Mouse (Mus musculus): ENCODE results near the gene Phkg2. TPM values are rescaled to one million over a fixed set of nuclear protein-coding genes. Genes with fewer than 3 reads are reported as not detected.

Phkg2 gene
- polyA plus RNA-seq, 1 experiment from 2014 or later, result 36.9 TPM

- H3K27me3 ChIP-seq (ENCODE audit: control insufficient read depth, insufficient read depth, low read depth, low read length), result no peaks in the 10 kb centered on the region
- H3K4me1 ChIP-seq (replicated peaks; ENCODE audit: control insufficient read depth, insufficient read depth, low read length), result peaks cover 9% of the 10 kb centered on the region
- no peak overlapping the region for H3K9ac ChIP-seq (ENCODE audit: low read length)
- peaks cover 60% of the 10 kb centered on the region for H3K36me3 ChIP-seq (ENCODE audit: control insufficient read depth, insufficient read depth, low read length)
- no peak overlapping the region for H3K27ac ChIP-seq (ENCODE audit: low read length)
- WGBS, result 85% methylated on average over 14 of the region's 14 CpGs
- H3K4me2 ChIP-seq (ENCODE audit: low read depth, low read length), result no peak overlapping the region
- no peak for ATAC-seq (ENCODE audit: low read depth)
- no peaks in the 10 kb centered on the region for H3K9me3 ChIP-seq (ENCODE audit: control insufficient read depth, low read length)
- H3K4me3 ChIP-seq (ENCODE audit: low read length), result no peak overlapping the region
Measured at GRCm38 (mm10) chr7:127592575-127592974, 19.4 kb downstream of the Phkg2 start.

- H3K9ac ChIP-seq (ENCODE audit: low read length), result no peak overlapping the region
- WGBS, result 94% methylated on average over 17 of the region's 17 CpGs
- H3K4me3 ChIP-seq (ENCODE audit: low read length), result no peak overlapping the region
- ATAC-seq (ENCODE audit: low read depth), result no peak
- H3K9me3 ChIP-seq (ENCODE audit: control insufficient read depth, low read length), result no peaks in the 10 kb centered on the region
- H3K36me3 ChIP-seq (ENCODE audit: control insufficient read depth, insufficient read depth, low read length), result peaks cover 68% of the 10 kb centered on the region
- H3K27me3 ChIP-seq (ENCODE audit: control insufficient read depth, insufficient read depth, low read depth, low read length), result no peaks in the 10 kb centered on the region
- H3K4me1 ChIP-seq (replicated peaks; ENCODE audit: control insufficient read depth, insufficient read depth, low read length), result no peaks in the 10 kb centered on the region
- H3K4me2 ChIP-seq (ENCODE audit: low read depth, low read length), result no peak overlapping the region
- no peak overlapping the region for H3K27ac ChIP-seq (ENCODE audit: low read length)
Measured at GRCm38 (mm10) chr7:127596747-127597146, 23.6 kb downstream of the Phkg2 start.

GRCm38 (mm10) chr7:127600612-127601011 is 27.5 kb downstream of the Phkg2 start:
- no peak overlapping the region for H3K4me3 ChIP-seq (ENCODE audit: low read length)
- H3K4me1 ChIP-seq (replicated peaks; ENCODE audit: control insufficient read depth, insufficient read depth, low read length), result no peaks in the 10 kb centered on the region
- peaks cover 44% of the 10 kb centered on the region for H3K36me3 ChIP-seq (ENCODE audit: control insufficient read depth, insufficient read depth, low read length)
- H3K9ac ChIP-seq (ENCODE audit: low read length), result no peak overlapping the region
- no peaks in the 10 kb centered on the region for H3K27me3 ChIP-seq (ENCODE audit: control insufficient read depth, insufficient read depth, low read depth, low read length)
- no peak for ATAC-seq (ENCODE audit: low read depth)
- no peak overlapping the region for H3K27ac ChIP-seq (ENCODE audit: low read length)
- no peak overlapping the region for H3K4me2 ChIP-seq (ENCODE audit: low read depth, low read length)
- 88% methylated on average over 7 of the region's 7 CpGs for WGBS
- no peaks in the 10 kb centered on the region for H3K9me3 ChIP-seq (ENCODE audit: control insufficient read depth, low read length)

- no peak overlapping the region for H3K27ac ChIP-seq (ENCODE audit: low read length)
- no peak overlapping the region for H3K4me3 ChIP-seq (ENCODE audit: low read length)
- no peak for ATAC-seq (ENCODE audit: low read depth)
- peaks cover 33% of the 10 kb centered on the region for H3K36me3 ChIP-seq (ENCODE audit: control insufficient read depth, insufficient read depth, low read length)
- 82% methylated on average over 4 of the region's 4 CpGs for WGBS
- no peak overlapping the region for H3K9ac ChIP-seq (ENCODE audit: low read length)
- no peaks in the 10 kb centered on the region for H3K27me3 ChIP-seq (ENCODE audit: control insufficient read depth, insufficient read depth, low read depth, low read length)
- H3K9me3 ChIP-seq (ENCODE audit: control insufficient read depth, low read length), result no peaks in the 10 kb centered on the region
- no peak overlapping the region for H3K4me2 ChIP-seq (ENCODE audit: low read depth, low read length)
- H3K4me1 ChIP-seq (replicated peaks; ENCODE audit: control insufficient read depth, insufficient read depth, low read length), result no peaks in the 10 kb centered on the region; the same call in 1 of the 2 replicates
Measured at GRCm38 (mm10) chr7:127601735-127602134, 28.6 kb downstream of the Phkg2 start.

GRCm38 (mm10) chr7:127602903-127603302 is 29.8 kb downstream of the Phkg2 start:
- H3K4me2 ChIP-seq (ENCODE audit: low read depth, low read length), result no peak overlapping the region
- H3K4me1 ChIP-seq (replicated peaks; ENCODE audit: control insufficient read depth, insufficient read depth, low read length), result peaks cover 2% of the 10 kb centered on the region; the same call in 1 of the 2 replicates
- no peak overlapping the region for H3K4me3 ChIP-seq (ENCODE audit: low read length)
- no peak overlapping the region for H3K27ac ChIP-seq (ENCODE audit: low read length)
- H3K36me3 ChIP-seq (ENCODE audit: control insufficient read depth, insufficient read depth, low read length), result peaks cover 29% of the 10 kb centered on the region
- H3K9me3 ChIP-seq (ENCODE audit: control insufficient read depth, low read length), result no peaks in the 10 kb centered on the region
- no peaks in the 10 kb centered on the region for H3K27me3 ChIP-seq (ENCODE audit: control insufficient read depth, insufficient read depth, low read depth, low read length)
- H3K9ac ChIP-seq (ENCODE audit: low read length), result no peak overlapping the region
- 91% methylated on average over 2 of the region's 2 CpGs for WGBS
- ATAC-seq (ENCODE audit: low read depth), result no peak

DNA sequence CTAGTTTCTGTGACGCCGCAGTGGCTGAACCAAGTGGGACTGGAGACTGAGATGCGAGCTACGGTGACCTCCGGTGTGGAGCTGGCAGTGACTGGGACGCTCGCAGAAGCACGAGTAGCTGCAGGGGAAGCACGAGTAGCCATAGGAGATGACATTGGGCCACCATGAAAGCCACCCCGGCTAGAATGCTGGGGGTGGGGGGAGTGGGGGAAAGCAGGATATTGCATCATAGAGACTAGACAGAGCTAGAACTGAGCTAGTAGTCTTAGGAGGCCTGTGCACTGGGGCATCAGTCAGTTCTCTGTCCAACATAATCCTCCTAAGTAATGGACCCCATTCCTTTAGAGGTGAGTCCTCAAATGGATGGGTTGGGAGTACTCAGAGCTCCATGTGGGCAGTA is 31.1 kb downstream of the Phkg2 start:
- no peak overlapping the region for H3K4me2 ChIP-seq (ENCODE audit: low read depth, low read length)
- H3K9ac ChIP-seq (ENCODE audit: low read length), result no peak overlapping the region
- WGBS, result 84% methylated on average over 10 of the region's 10 CpGs
- H3K27me3 ChIP-seq (ENCODE audit: control insufficient read depth, insufficient read depth, low read depth, low read length), result no peaks in the 10 kb centered on the region
- peaks cover 2% of the 10 kb centered on the region; the same call in 1 of the 2 replicates for H3K4me1 ChIP-seq (replicated peaks; ENCODE audit: control insufficient read depth, insufficient read depth, low read length)
- H3K9me3 ChIP-seq (ENCODE audit: control insufficient read depth, low read length), result no peaks in the 10 kb centered on the region
- no peak overlapping the region for H3K27ac ChIP-seq (ENCODE audit: low read length)
- ATAC-seq (ENCODE audit: low read depth), result no peak
- no peak overlapping the region for H3K4me3 ChIP-seq (ENCODE audit: low read length)
- peaks cover 35% of the 10 kb centered on the region for H3K36me3 ChIP-seq (ENCODE audit: control insufficient read depth, insufficient read depth, low read length)

DNA sequence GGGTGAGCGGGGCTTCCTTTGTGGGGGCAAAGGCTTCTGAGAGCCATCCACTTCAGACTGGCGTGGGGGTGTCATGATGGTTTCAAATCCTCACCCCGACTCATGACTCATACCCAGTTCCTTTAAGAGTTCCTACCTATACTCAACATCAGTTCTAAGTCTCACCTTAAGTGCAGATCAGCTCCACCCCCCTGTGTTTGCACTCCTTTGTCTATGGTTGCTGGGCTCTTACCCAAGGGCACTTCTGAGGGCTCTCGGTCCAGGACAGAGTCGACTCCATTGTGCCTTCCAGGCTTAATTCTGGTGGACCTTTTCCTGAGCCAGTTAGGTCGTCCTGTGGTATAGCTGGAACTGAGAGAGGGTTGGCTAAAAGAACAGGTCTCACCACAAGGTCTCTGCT is 34.0 kb downstream of the Phkg2 start:
- Histone ChIP-seq H3K27ac (ENCODE audit: low read length) (no peak overlapping the region), H3K27me3 (ENCODE audit: control insufficient read depth, insufficient read depth, low read depth, low read length) (no peaks in the 10 kb centered on the region), H3K36me3 (ENCODE audit: control insufficient read depth, insufficient read depth, low read length) (peaks cover 45% of the 10 kb centered on the region), H3K9me3 (ENCODE audit: control insufficient read depth, low read length) (peaks cover 9% of the 10 kb centered on the region), H3K4me3 (ENCODE audit: low read length) (no peak overlapping the region), H3K4me2 (ENCODE audit: low read depth, low read length) (no peak overlapping the region), H3K4me1 (replicated peaks; ENCODE audit: control insufficient read depth, insufficient read depth, low read length) (peaks cover 2% of the 10 kb centered on the region; the same call in 1 of the 2 replicates), H3K9ac (ENCODE audit: low read length) (no peak overlapping the region)
- ATAC-seq (ENCODE audit: low read depth), result peak; percentile 73
- 60% methylated on average over 6 of the region's 6 CpGs for WGBS

- H3K27me3 ChIP-seq (ENCODE audit: control insufficient read depth, insufficient read depth, low read depth, low read length), result no peaks in the 10 kb centered on the region
- no peak overlapping the region for H3K4me3 ChIP-seq (ENCODE audit: low read length)
- H3K4me1 ChIP-seq (replicated peaks; ENCODE audit: control insufficient read depth, insufficient read depth, low read length), result peaks cover 14% of the 10 kb centered on the region
- peaks cover 38% of the 10 kb centered on the region for H3K36me3 ChIP-seq (ENCODE audit: control insufficient read depth, insufficient read depth, low read length)
- no peak overlapping the region for H3K27ac ChIP-seq (ENCODE audit: low read length)
- no peak for ATAC-seq (ENCODE audit: low read depth)
- 95% methylated on average over 29 of the region's 29 CpGs for WGBS
- no peak overlapping the region for H3K9ac ChIP-seq (ENCODE audit: low read length)
- H3K9me3 ChIP-seq (ENCODE audit: control insufficient read depth, low read length), result peaks cover 10% of the 10 kb centered on the region
- no peak overlapping the region for H3K4me2 ChIP-seq (ENCODE audit: low read depth, low read length)
Measured at GRCm38 (mm10) chr7:127611011-127611410, 37.9 kb downstream of the Phkg2 start.

GRCm38 (mm10) chr7:127611561-127611960 is 38.4 kb downstream of the Phkg2 start:
- Histone ChIP-seq H3K9me3 (ENCODE audit: control insufficient read depth, low read length) (peaks cover 10% of the 10 kb centered on the region), H3K9ac (ENCODE audit: low read length) (no peak overlapping the region), H3K36me3 (ENCODE audit: control insufficient read depth, insufficient read depth, low read length) (peaks cover 38% of the 10 kb centered on the region), H3K27me3 (ENCODE audit: control insufficient read depth, insufficient read depth, low read depth, low read length) (no peaks in the 10 kb centered on the region), H3K4me2 (ENCODE audit: low read depth, low read length) (no peak overlapping the region), H3K4me3 (ENCODE audit: low read length) (no peak overlapping the region), H3K27ac (ENCODE audit: low read length) (no peak overlapping the region), H3K4me1 (replicated peaks; ENCODE audit: control insufficient read depth, insufficient read depth, low read length) (peaks cover 18% of the 10 kb centered on the region)
- ATAC-seq (ENCODE audit: low read depth), result no peak
- 95% methylated on average over 26 of the region's 26 CpGs for WGBS

- peak overlapping the region; percentile 89 for H3K4me2 ChIP-seq (ENCODE audit: low read depth, low read length)
- 74% methylated on average over 8 of the region's 8 CpGs for WGBS
Measured at GRCm38 (mm10) chr7:127613501-127613900, 40.4 kb downstream of the Phkg2 start.

More at GRCm38 (mm10) chr7:127613501-127613900, 40.4 kb downstream of the Phkg2 start:
- H3K4me3 ChIP-seq (ENCODE audit: low read length), result no peak overlapping the region
- peaks cover 15% of the 10 kb centered on the region for H3K4me1 ChIP-seq (replicated peaks; ENCODE audit: control insufficient read depth, insufficient read depth, low read length)
- peaks cover 35% of the 10 kb centered on the region for H3K36me3 ChIP-seq (ENCODE audit: control insufficient read depth, insufficient read depth, low read length)
- peak overlapping the region; percentile 99 for H3K9ac ChIP-seq (ENCODE audit: low read length)
- H3K9me3 ChIP-seq (ENCODE audit: control insufficient read depth, low read length), result peaks cover 10% of the 10 kb centered on the region
- H3K27ac ChIP-seq (ENCODE audit: low read length), result no peak overlapping the region
- no peaks in the 10 kb centered on the region for H3K27me3 ChIP-seq (ENCODE audit: control insufficient read depth, insufficient read depth, low read depth, low read length)
- no peak for ATAC-seq (ENCODE audit: low read depth)

Data from lung, embryonic 16.5 days (tissue).